Mouse (Mus musculus) kidney, adult 9 months (tissue): ENCODE results near the gene Thra.

Experiments
- DNase-seq: peaks from one replicate; pipeline ENCODE4 v3.0.0; 2022

Gene Thra

GRCm38 (mm10) chr11:98797306-98797705, 56.9 kb downstream of the Thra start:
- DNase-seq = no peak

- DNase-seq = no peak
Observed at GRCm38 (mm10) chr11:98797909-98798308, 57.5 kb downstream of the Thra start.

GRCm38 (mm10) chr11:98804605-98805004, 64.2 kb downstream of the Thra start, which contains the start of gene Casc3:
Casc3 (plus strand) TSS chr11:98804905.
- no peak for DNase-seq

GRCm38 (mm10) chr11:98808417-98808816, 68.0 kb downstream of the Thra start:
- no peak for DNase-seq

- peak; percentile 99 for DNase-seq
Observed at GRCm38 (mm10) chr11:98809457-98810290, 69.2 kb downstream of the Thra start.

- DNase-seq = no peak
Observed at GRCm38 (mm10) chr11:98810686-98811085, 70.2 kb downstream of the Thra start.

GRCm38 (mm10) chr11:98816706-98817239, 76.3 kb downstream of the Thra start:
- no peak for DNase-seq
